Mouse (Mus musculus) CH12.LX (cell line): ENCODE measurements at regions not wholly inside any gene's neighbourhood (a gene's known extent, or its start where the extent isn't known, plus 50 kb on each side); places are given as distances from the start of the nearest gene placed in this dataset.

Experiments
- DNase-seq: peaks from one replicate; pipeline ENCODE4 v3.0.0-alpha.2; 2013; ENCODE audit errors: extremely low read depth
- H3K27ac ChIP-seq: 2 replicates; pipeline ENCODE4 v1.5.1; 2012; ENCODE audit warnings: low read depth, mild to moderate bottlenecking, control low read depth, moderate library complexity; ENCODE audit not compliant: insufficient read depth
- H3K27me3 ChIP-seq: replicated peaks from 2 replicates; pipeline ENCODE3; 2012; ENCODE audit warnings: inconsistent platforms
- H3K36me3 ChIP-seq, 2 experiments: replicated peaks in 1 of 2; 2 replicates each; pipeline versions ENCODE3 to v1.6.1; 2012; ENCODE audit warnings: inconsistent platforms in 1 of 2, low read length in 1 of 2, mild to moderate bottlenecking in 1 of 2, mixed read lengths in 1 of 2, moderate library complexity in 1 of 2; ENCODE audit not compliant: control insufficient read depth in 1 of 2, insufficient read depth in 1 of 2
- H3K4me1 ChIP-seq, 2 experiments: 2 replicates each; pipeline ENCODE4 v1.6.1; 2012; ENCODE audit warnings: inconsistent platforms in 1 of 2, moderate library complexity in 1 of 2; ENCODE audit not compliant: insufficient read depth in 2 of 2, control insufficient read depth in 1 of 2
- H3K4me2 ChIP-seq: 2 replicates; pipeline ENCODE4 v1.6.1; 2012; ENCODE audit warnings: low read depth, mild to moderate bottlenecking, control low read depth; ENCODE audit not compliant: poor library complexity, insufficient read depth, severe bottlenecking
- H3K4me3 ChIP-seq, 3 experiments: fragments of 150-350 bp in 1 of 3; sonication (generic) in 1 of 3; replicated peaks in 1 of 3; 2 replicates each; pipeline versions ENCODE3 to v1.5.1; 2011 to 2012; ENCODE audit warnings: low read depth in 2 of 3, low read length in 2 of 3, mild to moderate bottlenecking in 2 of 3, moderate library complexity in 2 of 3, control low read depth in 1 of 3, improper control_type of control experiment in 1 of 3, inconsistent platforms in 1 of 3, mixed read lengths in 1 of 3; ENCODE audit not compliant: poor library complexity in 1 of 3
- H3K79me2 ChIP-seq: replicated peaks from 2 replicates; pipeline ENCODE4 v1.6.1; 2012; ENCODE audit warnings: mild to moderate bottlenecking, moderate library complexity; ENCODE audit not compliant: control insufficient read depth, poor library complexity, insufficient read depth, severe bottlenecking; ENCODE audit errors: extremely low read depth
- H3K9ac ChIP-seq: 2 replicates; pipeline ENCODE4 v1.6.1; 2012; ENCODE audit warnings: low read depth, mild to moderate bottlenecking, control low read depth, moderate library complexity; ENCODE audit not compliant: insufficient read depth
- H3K9me3 ChIP-seq: replicated peaks from 2 replicates; pipeline ENCODE3; 2012; ENCODE audit warnings: low read length, inconsistent platforms, mixed read lengths
- CHD2 ChIP-seq: IDR thresholded peaks from 2 replicates; pipeline ENCODE4 v1.6.1; 2011; ENCODE audit warnings: low read length, improper control_type of control experiment
- E2F4 ChIP-seq: IDR thresholded peaks from 2 replicates; pipeline ENCODE4 v1.6.1; 2011; ENCODE audit warnings: low read depth, low read length, improper control_type of control experiment; ENCODE audit not compliant: insufficient replicate concordance
- HCFC1 ChIP-seq: IDR thresholded peaks from 2 replicates; pipeline ENCODE4 v1.6.1; 2012; ENCODE audit warnings: low read depth, mild to moderate bottlenecking, inconsistent platforms, low read length, improper control_type of control experiment
- IRF4 ChIP-seq: IDR thresholded peaks from 2 replicates; pipeline ENCODE4 v1.6.1; 2014; ENCODE audit warnings: low read depth, mild to moderate bottlenecking, inconsistent platforms, low read length, improper control_type of control experiment
- JUND ChIP-seq: conservative IDR thresholded peaks from 2 replicates; pipeline ENCODE4 v1.6.1; 2011; ENCODE audit warnings: low read depth, low read length, improper control_type of control experiment
- MAFK ChIP-seq: IDR thresholded peaks from 2 replicates; pipeline ENCODE4 v1.6.1; 2011; ENCODE audit warnings: low read length, improper control_type of control experiment; ENCODE audit not compliant: insufficient replicate concordance
- MAZ ChIP-seq: IDR thresholded peaks from 2 replicates; pipeline ENCODE4 v1.6.1; 2012; ENCODE audit warnings: low read depth, mild to moderate bottlenecking, inconsistent platforms, low read length, improper control_type of control experiment, moderate library complexity
- NRF1 ChIP-seq: IDR thresholded peaks from 2 replicates; pipeline ENCODE4 v1.6.1; 2014; ENCODE audit warnings: low read depth, mild to moderate bottlenecking, inconsistent platforms, low read length, improper control_type of control experiment, moderate library complexity
- PAX5 ChIP-seq: IDR thresholded peaks from 2 replicates; pipeline ENCODE4 v1.6.1; 2012; ENCODE audit warnings: low read length, inconsistent platforms, mixed read lengths
- RAD21 ChIP-seq: IDR thresholded peaks from 2 replicates; pipeline ENCODE4 v1.6.1; 2011; ENCODE audit warnings: low read depth, mild to moderate bottlenecking, low read length, improper control_type of control experiment, moderate library complexity
- SMC3 ChIP-seq: IDR thresholded peaks from 2 replicates; pipeline ENCODE4 v1.6.1; 2011; ENCODE audit warnings: low read depth, low read length, improper control_type of control experiment
- ZKSCAN1 ChIP-seq: IDR thresholded peaks from 2 replicates; pipeline ENCODE4 v1.6.1; 2012; ENCODE audit warnings: low read depth, inconsistent platforms, low read length, improper control_type of control experiment, borderline replicate concordance
- ZNF384 ChIP-seq: IDR thresholded peaks from 2 replicates; pipeline ENCODE4 v1.6.1; 2012; ENCODE audit warnings: low read depth, low read length, improper control_type of control experiment, inconsistent platforms
- dilution Hi-C: fragments of 300-500 bp; cut with MboI; formaldehyde crosslinking; loops from 2 replicates; pipeline ENCODE4 v1.14.3; 2020; ENCODE audit warnings: low sequenced_read_pairs; ENCODE audit not compliant: extremely low pct_unique_long_range_greater_than_20kb, extremely low pct_ligation_motif_present
- in situ Hi-C: fragments of 300-500 bp; cut with MboI; formaldehyde crosslinking; loops from 3 replicates; pipeline ENCODE4 v1.14.3; 2019; ENCODE audit warnings: low sequenced_read_pairs, low pct_ligation_motif_present, low pct_unique_long_range_greater_than_20kb, mixed read lengths

- H3K4me3 ChIP-seq, result no peak overlapping the region
- no peaks in the 10 kb centered on the region for H3K27me3 ChIP-seq
- TF ChIP-seq ZKSCAN1 (no peak), MAFK (no peak), SMC3 (no peak), HCFC1 (no peak), PAX5 (no peak), ZNF384 (no peak)
- in situ Hi-C loops (no loop called here), dilution Hi-C loops (no loop called here)
- no peaks in the 10 kb centered on the region for H3K9me3 ChIP-seq
- no peaks in the 10 kb centered on the region for H3K79me2 ChIP-seq
- no peaks in the 10 kb centered on the region for H3K36me3 ChIP-seq
- no peak overlapping the region for H3K9ac ChIP-seq
- H3K27ac ChIP-seq, result no peak overlapping the region
- no peak for DNase-seq
- no peak overlapping the region for H3K4me2 ChIP-seq
- H3K4me1 ChIP-seq, result peaks cover 40 to 77% of the 10 kb centered on the region in 2 experiments
These were observed 177.5 kb upstream of the Tab2 start for GRCm38 (mm10) chr10:8133451-8133952.

- H3K27me3 ChIP-seq, result no peaks in the 10 kb centered on the region
- H3K4me2 ChIP-seq, result no peak overlapping the region
- peak overlapping the region; percentile 36; the same call in 1 of the 2 replicates for H3K27ac ChIP-seq
- no peak for TF ChIP-seq RAD21
- TF ChIP-seq E2F4, result no peak
- TF ChIP-seq JUND, result no peak
- TF ChIP-seq NRF1, result 0 out of 2 replicates have a peak, but pooled peaks have one; percentile 14
- TF ChIP-seq IRF4, result peak; percentile 52
- TF ChIP-seq MAZ, result peak; percentile 30; the same call in 1 of the 2 replicates
- TF ChIP-seq CHD2, result peak; percentile 52
- H3K9me3 ChIP-seq, result no peaks in the 10 kb centered on the region
- no peaks in the 10 kb centered on the region for H3K36me3 ChIP-seq
- dilution Hi-C loops, result no loop called here
- in situ Hi-C loops, result no loop called here
- H3K9ac ChIP-seq, result no peak overlapping the region
- no peak for DNase-seq
- peaks cover 45 to 83% of the 10 kb centered on the region in 2 experiments for H3K4me1 ChIP-seq
- H3K79me2 ChIP-seq, result no peaks in the 10 kb centered on the region
- H3K4me3 ChIP-seq, result no peak overlapping the region
These were observed 176.8 kb upstream of the Tab2 start for GRCm38 (mm10) chr10:8132795-8133194.
